In genomic region chr2:167628872-167629271, GRCm38 (mm10) we compare ENCODE assay signal across 8 mouse cellular contexts. TPM values are rescaled to one million over a fixed set of nuclear protein-coding genes. Genes with fewer than 3 reads are reported as not detected.
A peak's percentile ranks its signal among the peaks of the same experiment; 100 is the strongest.
DNase-seq lines count a peak whose midpoint lies in the region; ATAC-seq and TF ChIP-seq lines count a peak whose summit lies in the region.

No protein-coding gene starts in this region.

- no peak for TF ChIP-seq POLR2A in kidney, adult 2 months (IDR thresholded peaks at IDR 0.05; ENCODE audit: low read depth, low read length)

- H3K4me2 ChIP-seq in midbrain, embryonic 12.5 days (replicated peaks) = no peak overlapping the region
- no peak overlapping the region for H3K4me2 ChIP-seq in midbrain, embryonic 11.5 days
- 0 out of 2 replicates have a peak overlapping the region, but pooled peaks have one; percentile 2 for H3K4me2 ChIP-seq in embryonic facial prominence, embryonic 12.5 days (replicated peaks)

- no peak for DNase-seq in midbrain, embryonic 11.5 days (ENCODE audit: low spot score, missing footprints)
- peak; percentile 74 for DNase-seq in kidney, adult 2 months
- DNase-seq in lung, postnatal 10 days = peak; percentile 68
- DNase-seq in testis, postnatal 14 days (ENCODE audit: low spot score) = no peak
- no peak for DNase-seq in frontal cortex, postnatal 36 days (ENCODE audit: low spot score in 2 of 2)
- DNase-seq in frontal cortex, postnatal 14 days (ENCODE audit: low spot score in 2 of 2) = no peak

- TF ChIP-seq CTCF in kidney, adult 2 months (conservative IDR thresholded peaks at IDR 0.05; ENCODE audit: insufficient read depth, insufficient read length, low read depth, low read length) = no peak

- ATAC-seq in midbrain, embryonic 12.5 days (ENCODE audit: low FRiP score, low read depth) = no peak
- no peak for ATAC-seq in midbrain, embryonic 11.5 days (ENCODE audit: low FRiP score)
- ATAC-seq in embryonic facial prominence, embryonic 12.5 days (ENCODE audit: insufficient number of reproducible peaks, insufficient read depth, low FRiP score, low TSS enrichment) = no peak

- WGBS in midbrain, embryonic 12.5 days = 75% methylated on average over 4 of the region's 4 CpGs
- WGBS in midbrain, embryonic 11.5 days = 86% methylated on average over 4 of the region's 4 CpGs
- 74% methylated on average over 4 of the region's 4 CpGs for WGBS in embryonic facial prominence, embryonic 12.5 days
- WGBS in kidney, adult 2 months = 23% methylated on average over 4 of the region's 4 CpGs

- peak overlapping the region; percentile 20 for H3K27ac ChIP-seq in midbrain, embryonic 12.5 days (replicated peaks)
- no peak overlapping the region for H3K27ac ChIP-seq in midbrain, embryonic 11.5 days (ENCODE audit: low read depth, low read length)
- H3K27ac ChIP-seq in embryonic facial prominence, embryonic 12.5 days = peak overlapping the region; percentile 57; the same call in 1 of the 2 replicates
- H3K27ac ChIP-seq in kidney, adult 2 months (ENCODE audit: insufficient read depth, low read depth, low read length) = no peak overlapping the region

- H3K27me3 ChIP-seq in midbrain, embryonic 12.5 days = no peaks in the 10 kb centered on the region
- no peaks in the 10 kb centered on the region for H3K27me3 ChIP-seq in midbrain, embryonic 11.5 days (ENCODE audit: control insufficient read depth, insufficient read depth, low read length)
- no peaks in the 10 kb centered on the region for H3K27me3 ChIP-seq in embryonic facial prominence, embryonic 12.5 days
- H3K27me3 ChIP-seq in kidney, adult 2 months (replicated peaks; ENCODE audit: control insufficient read depth, insufficient read depth, low read length) = no peaks in the 10 kb centered on the region

- peaks cover 46% of the 10 kb centered on the region for H3K4me1 ChIP-seq in midbrain, embryonic 12.5 days
- peaks cover 27% of the 10 kb centered on the region for H3K4me1 ChIP-seq in midbrain, embryonic 11.5 days (ENCODE audit: control insufficient read depth, insufficient read depth, low read length)
- H3K4me1 ChIP-seq in embryonic facial prominence, embryonic 12.5 days = peaks cover 36% of the 10 kb centered on the region
- peaks cover 24% of the 10 kb centered on the region for H3K4me1 ChIP-seq in kidney, adult 2 months (ENCODE audit: control insufficient read depth, insufficient read depth, low read length)

- no peak overlapping the region for H3K9ac ChIP-seq in midbrain, embryonic 12.5 days (replicated peaks)
- H3K9ac ChIP-seq in midbrain, embryonic 11.5 days (ENCODE audit: low read length) = no peak overlapping the region
- H3K9ac ChIP-seq in embryonic facial prominence, embryonic 12.5 days = no peak overlapping the region

- H3K9me3 ChIP-seq in midbrain, embryonic 12.5 days = no peaks in the 10 kb centered on the region
- H3K9me3 ChIP-seq in midbrain, embryonic 11.5 days (ENCODE audit: control insufficient read depth, low read length) = no peaks in the 10 kb centered on the region
- no peaks in the 10 kb centered on the region for H3K9me3 ChIP-seq in embryonic facial prominence, embryonic 12.5 days

- H3K4me3 ChIP-seq in midbrain, embryonic 12.5 days = no peak overlapping the region
- no peak overlapping the region for H3K4me3 ChIP-seq in midbrain, embryonic 11.5 days (ENCODE audit: low read depth, low read length)
- no peak overlapping the region for H3K4me3 ChIP-seq in embryonic facial prominence, embryonic 12.5 days
- H3K4me3 ChIP-seq in kidney, adult 2 months (ENCODE audit: insufficient read depth, low read depth, low read length) = no peak overlapping the region

- H3K36me3 ChIP-seq in midbrain, embryonic 12.5 days = 0 out of 2 replicates have a peak, but pooled peaks cover 22% of the 10 kb centered on the region
- H3K36me3 ChIP-seq in midbrain, embryonic 11.5 days (ENCODE audit: control insufficient read depth, insufficient read depth, low read length) = no peaks in the 10 kb centered on the region
- H3K36me3 ChIP-seq in embryonic facial prominence, embryonic 12.5 days = peaks cover 26% of the 10 kb centered on the region
- no peaks in the 10 kb centered on the region for H3K36me3 ChIP-seq in kidney, adult 2 months (ENCODE audit: control insufficient read depth, insufficient read depth, low read length)

RNA-seq across cellular contexts. Expression of gene Ube2v1, which starts 3.0 kb away (rescaled TPM):
- 297 and 322 TPM in 2 replicates for polyA plus RNA-seq in midbrain, embryonic 12.5 days (2016; fragmentation: Nextera tagmentation; extraction: Ambion mirVana)
- 252 and 273 TPM in 2 replicates for polyA plus RNA-seq in midbrain, embryonic 11.5 days (2014; fragmentation: Nextera tagmentation; extraction: Ambion mirVana)
- 256 and 272 TPM in 2 replicates for polyA plus RNA-seq in embryonic facial prominence, embryonic 12.5 days (2016; fragmentation: Nextera tagmentation; extraction: Ambion mirVana)
- 108 and 114 TPM in 2 replicates for polyA plus RNA-seq in kidney, adult 2 months (2012; rRNA removed)

RNA-seq across cellular contexts. Expression of gene Gm20431, which starts 32.4 kb away (rescaled TPM):
- polyA plus RNA-seq in midbrain, embryonic 12.5 days (2016; fragmentation: Nextera tagmentation; extraction: Ambion mirVana) = 9.1 and 9.7 TPM in 2 replicates
- polyA plus RNA-seq in midbrain, embryonic 11.5 days (2014; fragmentation: Nextera tagmentation; extraction: Ambion mirVana) = 5.8 and 5.9 TPM in 2 replicates
- 10.8 and 16.2 TPM in 2 replicates for polyA plus RNA-seq in embryonic facial prominence, embryonic 12.5 days (2016; fragmentation: Nextera tagmentation; extraction: Ambion mirVana)
- polyA plus RNA-seq in kidney, adult 2 months (2012; rRNA removed) = 30.7 and 31.8 TPM in 2 replicates

RNA-seq across cellular contexts. Expression of gene Cebpb, which starts 59.8 kb away (rescaled TPM):
- 2.7 and 3.1 TPM in 2 replicates for polyA plus RNA-seq in midbrain, embryonic 12.5 days (2016; fragmentation: Nextera tagmentation; extraction: Ambion mirVana)
- polyA plus RNA-seq in midbrain, embryonic 11.5 days (2014; fragmentation: Nextera tagmentation; extraction: Ambion mirVana) = 2.3 and 2.5 TPM in 2 replicates
- polyA plus RNA-seq in embryonic facial prominence, embryonic 12.5 days (2016; fragmentation: Nextera tagmentation; extraction: Ambion mirVana) = 7.1 and 7.8 TPM in 2 replicates
- 45.3 and 70.3 TPM in 2 replicates for polyA plus RNA-seq in kidney, adult 2 months (2012; rRNA removed)

Comparison
In these comparisons a context has a peak if more than half of its experiments do, and no peak if none do; other contexts are left out.
1. H3K27ac ChIP-seq: peak in midbrain, embryonic 12.5 days (single experiment) and embryonic facial prominence, embryonic 12.5 days (single experiment); none in midbrain, embryonic 11.5 days (single experiment) and kidney, adult 2 months (single experiment).
2. DNase-seq: peak in kidney, adult 2 months (single experiment) and lung, postnatal 10 days (single experiment); none in midbrain, embryonic 11.5 days (single experiment), testis, postnatal 14 days (single experiment), frontal cortex, postnatal 36 days (0 of 2) and frontal cortex, postnatal 14 days (0 of 2).